Mouse (Mus musculus) myocyte (in vitro differentiated cells): ENCODE measurements at regions not wholly inside any gene's neighbourhood (a gene's known extent, or its start where the extent isn't known, plus 50 kb on each side); places are given as distances from the start of the nearest gene placed in this dataset.

ENCODE experiments used
- E2F4 ChIP-seq: IDR thresholded peaks from one replicate; pipeline ENCODE4 v1.6.1; 2011; ENCODE audit warnings: mild to moderate bottlenecking, control low read depth, moderate library complexity; ENCODE audit not compliant: insufficient read depth
- MAX ChIP-seq: IDR thresholded peaks from one replicate; pipeline ENCODE4 v1.6.1; 2011; ENCODE audit warnings: low read depth, mild to moderate bottlenecking, control low read depth
- MYOG ChIP-seq, 3 experiments: IDR thresholded peaks; one replicate each; pipeline ENCODE4 v1.6.1; 2011; ENCODE audit warnings: control low read depth in 2 of 3, low read depth in 2 of 3, mild to moderate bottlenecking in 2 of 3; ENCODE audit not compliant: insufficient read length in 2 of 3, control insufficient read depth in 1 of 3, insufficient read depth in 1 of 3
- POLR2A ChIP-seq: IDR thresholded peaks from one replicate; pipeline ENCODE4 v1.6.1; 2011; ENCODE audit warnings: low read depth, mild to moderate bottlenecking, control low read depth, moderate library complexity; ENCODE audit not compliant: insufficient read length
- POLR2AphosphoS2 ChIP-seq: IDR thresholded peaks from one replicate; pipeline ENCODE4 v1.6.1; 2011; ENCODE audit warnings: low read depth, control low read depth; ENCODE audit not compliant: insufficient read length
- TCF3 ChIP-seq: IDR thresholded peaks from one replicate; pipeline ENCODE4 v1.6.1; 2011; ENCODE audit warnings: low read depth, control low read depth; ENCODE audit not compliant: insufficient read length
- USF1 ChIP-seq: IDR thresholded peaks from one replicate; pipeline ENCODE4 v1.6.1; 2011; ENCODE audit warnings: low read depth, mild to moderate bottlenecking, control low read depth, moderate library complexity

GRCm38 (mm10) chr16:95798582-95798981 lies 96.7 kb downstream of the Ets2 start:
- no peak for TF ChIP-seq MYOG (IDR thresholded peaks at IDR 0.05; ENCODE audit: control insufficient read depth in 1 of 3, insufficient read depth in 1 of 3, insufficient read length in 2 of 3, low read depth in 2 of 3)
- TF ChIP-seq MAX, result no peak
- TF ChIP-seq USF1, result no peak
- no peak for TF ChIP-seq POLR2A
- no peak for TF ChIP-seq TCF3
- TF ChIP-seq POLR2AphosphoS2, result no peak
- TF ChIP-seq E2F4, result no peak
